Mouse (Mus musculus): ENCODE results near the gene 1300017J02Rik.

GRCm38 (mm10) chr9:103294507-103294906, 10.4 kb downstream of the 1300017J02Rik start:
- no peak for TF ChIP-seq CTCF (IDR thresholded peaks at IDR 0.05; ENCODE audit: low read depth, low read length)
- no peak for TF ChIP-seq EP300 (IDR thresholded peaks at IDR 0.05; ENCODE audit: insufficient read depth, low read depth, low read length)
- no peak for TF ChIP-seq POLR2A (IDR thresholded peaks at IDR 0.05; ENCODE audit: insufficient read depth, low read length)

Data from ES-Bruce4 (cell line).